Mouse (Mus musculus) MN1 (cell line): ENCODE measurements around the gene Phrf1.

Source experiments
- DNase-seq: peaks from one replicate; pipeline ENCODE4 v3.0.0-alpha.2; 2016; ENCODE audit warnings: low spot score

The Phrf1 gene

DNA sequence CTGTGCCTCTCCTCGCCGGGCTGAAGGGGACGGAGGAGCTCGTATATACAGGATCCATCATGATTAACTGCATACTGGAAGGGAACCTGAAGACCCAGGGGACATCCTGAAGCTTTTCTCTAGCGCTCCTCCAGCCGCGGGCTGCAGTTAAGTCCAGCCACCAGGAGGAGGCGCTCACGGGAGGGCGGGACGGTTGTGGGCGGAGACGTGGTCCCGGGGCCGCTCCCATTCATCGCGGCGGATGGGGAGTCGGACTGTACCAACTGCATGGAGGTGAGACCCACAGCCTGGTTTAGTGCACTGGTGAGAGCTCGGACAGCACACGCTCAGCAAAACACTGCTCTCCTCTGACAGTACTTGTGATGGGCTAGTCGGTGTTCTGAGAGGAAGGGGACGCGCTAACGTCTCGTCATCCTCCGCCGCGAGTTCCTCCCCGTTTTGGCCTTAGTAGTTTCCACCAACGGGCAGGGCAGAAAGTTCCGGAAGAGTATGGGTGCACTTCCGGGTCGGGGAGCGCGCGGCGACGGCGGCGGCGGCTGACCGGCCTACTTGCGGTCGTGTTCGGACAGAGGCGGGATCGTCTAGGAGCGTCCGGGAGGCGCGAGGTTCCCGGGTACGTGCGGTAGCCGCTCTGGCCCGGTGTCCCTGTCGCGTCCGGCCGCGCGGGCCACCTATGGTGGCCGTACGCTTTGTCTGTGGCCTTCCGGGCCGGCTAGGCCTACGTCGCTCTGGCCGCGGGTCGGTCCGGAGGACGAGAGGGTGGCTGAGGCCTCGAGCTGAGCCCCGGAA lies at the start of gene Phrf1:
Phrf1 (plus strand) TSS at position 506 of the 789 bp plus-strand sequence.
- DNase-seq: peak; percentile 94

DNA sequence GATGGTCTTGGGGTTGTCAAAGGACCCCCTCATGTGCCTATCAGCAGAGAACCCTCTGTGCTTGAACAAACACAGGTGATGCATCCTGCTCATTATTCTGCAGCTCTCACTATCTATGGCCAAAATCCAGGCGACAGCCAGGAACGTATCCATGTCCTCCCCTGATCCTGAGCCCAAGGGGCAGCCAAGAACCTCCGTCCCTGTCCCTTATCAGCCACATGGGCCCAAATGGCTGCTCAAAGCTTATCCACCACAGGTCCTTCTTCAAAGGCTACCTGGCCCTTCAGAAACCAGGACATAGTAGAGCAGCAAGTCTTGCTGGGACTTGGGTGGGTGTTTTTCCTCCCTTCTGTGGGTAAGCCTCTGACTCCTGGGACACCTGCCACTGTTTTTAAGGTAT lies 40.4 kb upstream of the Phrf1 start:
- DNase-seq: no peak

DNA sequence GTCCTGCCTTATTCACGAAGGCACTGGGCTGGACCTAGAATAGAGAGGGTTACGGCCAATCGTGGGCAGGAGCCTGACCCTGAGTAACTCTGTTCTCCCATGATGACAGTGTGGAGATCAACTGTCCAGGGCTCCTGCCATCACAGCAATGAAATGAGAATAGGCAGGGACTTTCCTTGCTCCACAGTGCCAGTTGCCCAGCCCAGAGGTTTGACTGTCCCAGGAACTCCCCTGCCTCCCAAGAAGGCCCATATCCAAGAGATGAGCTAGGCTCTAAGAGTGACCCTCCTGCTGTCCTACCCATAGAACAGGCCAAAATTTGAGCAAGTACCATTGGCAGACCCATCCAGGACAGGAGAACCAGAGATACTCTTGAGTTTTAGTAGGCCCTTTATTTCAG lies 39.9 kb upstream of the Phrf1 start:
- DNase-seq: no peak

DNA sequence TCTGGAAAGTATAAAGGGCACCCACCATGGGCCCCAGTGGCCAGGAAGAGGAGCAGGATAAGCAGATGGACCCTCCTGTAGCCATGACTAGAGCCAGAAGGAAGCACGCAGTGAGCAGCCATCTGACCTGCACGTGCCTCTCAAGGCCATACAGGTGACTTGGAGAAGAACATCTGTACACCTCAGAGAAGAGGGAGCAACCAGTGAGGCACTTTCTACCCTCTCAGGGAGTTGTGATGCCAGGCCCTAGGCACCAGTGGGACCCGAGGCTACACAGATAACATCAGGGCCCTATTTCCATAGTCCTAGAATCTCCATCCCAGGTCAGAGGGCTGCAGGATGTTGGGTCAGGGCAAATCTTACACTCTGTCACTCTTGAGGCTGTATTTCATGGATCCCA lies 38.4 kb upstream of the Phrf1 start:
- no peak for DNase-seq

DNA sequence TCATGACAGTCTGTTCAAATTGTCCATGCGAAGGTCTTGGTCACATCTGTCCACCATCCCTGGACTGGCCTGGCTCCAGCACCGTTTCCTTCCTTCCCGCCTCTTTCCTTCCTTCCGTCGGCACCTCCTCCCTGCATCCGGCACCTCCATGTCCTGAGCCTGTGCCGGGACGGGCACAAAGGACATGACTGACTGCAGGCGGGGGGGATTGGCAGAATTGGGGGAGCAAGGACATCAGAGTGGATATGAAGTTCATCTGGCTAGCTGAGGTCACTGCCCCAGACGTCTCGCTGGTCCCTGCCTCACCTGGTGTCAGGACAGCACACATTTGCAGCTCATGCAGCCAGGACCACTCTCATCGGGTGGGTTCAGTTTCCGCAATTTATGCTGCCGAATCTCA lies 37.5 kb upstream of the Phrf1 start:
- DNase-seq: no peak

DNA sequence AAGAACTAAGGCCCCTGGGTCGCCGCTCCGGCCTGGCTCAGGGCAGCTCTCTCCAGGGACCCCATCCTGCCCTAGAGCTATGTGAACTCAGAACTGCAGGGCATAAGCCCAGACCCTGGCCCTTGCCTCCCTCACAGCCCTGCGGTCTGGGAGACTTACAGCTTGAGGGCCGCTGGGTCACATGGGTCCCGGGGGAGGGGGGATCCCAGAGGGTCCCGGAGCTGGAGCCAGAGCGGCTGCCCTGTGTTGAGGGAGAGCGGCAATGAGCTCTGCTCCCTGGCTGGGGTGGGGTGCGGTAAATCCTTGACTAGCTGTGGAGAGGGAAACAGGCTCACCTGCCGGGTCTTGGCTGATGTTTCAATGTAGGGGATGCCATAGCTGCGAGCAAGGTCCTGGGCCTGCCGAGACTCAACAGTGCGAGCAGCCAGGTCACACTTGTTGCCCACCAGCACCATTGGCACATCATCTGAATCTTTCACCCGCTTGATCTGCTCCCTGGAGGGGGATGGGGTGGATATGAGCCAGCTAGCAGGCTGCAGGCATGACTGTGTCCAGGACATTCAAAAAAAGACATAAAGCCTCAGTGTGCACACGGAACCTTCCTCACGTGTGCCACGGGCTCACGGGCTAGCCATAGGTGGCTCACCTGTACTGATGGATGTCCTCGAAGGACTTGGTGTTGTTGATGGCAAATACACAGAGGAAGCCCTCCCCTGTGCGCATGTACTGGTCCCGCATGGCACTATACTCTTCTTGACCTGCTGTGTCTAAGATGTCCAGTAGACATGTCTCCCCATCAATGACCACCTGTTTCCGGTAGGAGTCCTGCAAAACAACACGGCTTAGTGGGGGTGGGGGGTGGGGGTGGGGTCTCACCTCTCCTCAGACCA lies 36.5 kb upstream of the Phrf1 start:
- DNase-seq: no peak

DNA sequence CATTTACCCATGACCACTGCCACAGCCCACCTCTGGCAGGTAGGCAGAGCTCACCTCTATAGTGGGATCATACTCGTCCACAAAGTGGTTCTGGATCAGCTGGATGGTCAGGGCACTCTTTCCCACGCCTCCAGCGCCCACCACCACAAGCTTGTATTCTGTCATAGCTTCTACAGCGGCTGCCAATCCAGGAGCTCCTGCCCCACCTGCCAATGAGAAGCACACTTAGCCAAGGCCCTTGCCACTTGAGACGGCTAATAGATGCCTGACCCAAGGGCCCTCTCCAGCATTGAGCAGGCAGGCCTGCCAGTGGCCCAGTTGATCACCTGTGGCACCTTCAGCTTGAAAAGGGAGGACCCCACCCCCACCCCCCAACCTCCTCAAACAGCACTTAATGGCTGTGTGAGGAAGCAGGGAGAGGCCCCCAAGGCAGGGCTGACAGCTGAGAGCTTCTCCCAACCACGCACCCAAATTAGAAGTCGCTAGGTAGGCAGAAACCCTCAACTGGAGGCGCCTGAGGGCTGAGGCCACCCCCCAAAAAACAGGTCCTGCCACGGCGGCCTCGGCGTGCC lies 35.7 kb upstream of the Phrf1 start:
- DNase-seq: no peak

DNA sequence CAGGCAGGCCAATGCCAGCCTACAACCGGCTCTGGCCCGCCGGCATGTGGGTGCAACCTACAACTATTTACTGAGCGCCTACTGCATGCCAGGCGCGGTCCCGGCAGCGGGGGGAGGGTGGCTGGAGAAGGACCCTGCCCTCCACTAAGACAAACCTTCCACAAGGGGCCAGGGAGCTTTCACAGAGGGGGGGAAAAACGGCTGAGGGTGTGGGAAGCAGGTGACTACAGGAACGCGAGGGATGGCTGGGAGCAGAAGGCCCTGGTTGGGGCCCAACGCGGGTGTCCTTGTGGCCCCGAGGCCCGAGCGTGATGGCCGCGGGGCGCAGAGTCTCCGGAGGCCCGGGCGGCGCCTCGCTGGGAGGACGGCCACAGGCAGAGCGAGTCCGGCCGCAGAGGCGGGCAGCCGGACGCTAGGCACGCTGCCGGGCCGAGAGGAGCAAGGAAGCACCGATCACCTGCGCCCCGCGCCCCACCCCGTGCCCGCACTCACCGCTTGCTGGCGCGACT lies 35.2 kb upstream of the Phrf1 start:
- DNase-seq: peak; percentile 66

DNA sequence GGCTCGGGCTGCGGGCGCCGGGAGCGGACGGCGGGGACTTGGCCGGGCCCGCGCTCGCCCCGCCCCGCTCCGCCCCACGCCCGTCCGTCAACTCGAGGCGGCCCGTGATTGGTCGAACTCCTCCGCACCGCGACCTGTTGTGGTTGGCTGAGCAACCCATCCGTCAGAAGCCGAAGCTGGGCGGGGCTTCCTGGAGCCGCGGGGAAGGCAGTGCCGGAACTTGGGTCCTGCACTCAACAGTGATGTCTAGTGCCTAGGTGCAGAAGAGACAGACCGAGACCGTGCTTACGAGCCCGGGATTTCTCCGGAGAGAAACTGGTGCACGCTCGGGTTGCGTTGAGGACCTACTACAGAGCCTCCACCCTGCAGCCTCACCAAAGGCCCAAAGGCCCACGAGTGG lies 34.6 kb upstream of the Phrf1 start, which contains the start of the genes Hras and Lrrc56:
Hras (minus strand) TSS at position 58 of the 400 bp plus-strand sequence.
Lrrc56 (plus strand) TSS at position 210 of the 400 bp plus-strand sequence.
- DNase-seq: peak; percentile 98

DNA sequence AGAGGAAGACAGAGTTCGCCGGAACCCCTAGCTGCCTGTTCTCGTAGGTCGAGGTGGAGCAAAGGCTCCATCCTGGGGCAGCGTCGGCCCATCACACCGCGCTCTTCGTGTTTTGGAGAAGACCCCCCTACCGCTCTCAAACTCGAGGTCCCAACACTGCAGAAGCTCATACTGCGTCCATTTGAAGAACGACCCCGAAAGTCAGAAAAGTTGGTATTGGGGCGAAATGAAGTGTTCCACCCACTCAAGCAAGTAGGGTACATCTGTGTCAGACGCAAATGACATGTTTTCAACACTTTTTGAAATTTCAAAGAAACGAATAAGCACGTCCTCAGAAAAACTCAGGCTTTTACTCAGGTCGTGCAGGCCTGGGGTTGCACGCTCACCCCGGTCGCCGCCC lies 34.2 kb upstream of the Phrf1 start:
- no peak for DNase-seq

DNA sequence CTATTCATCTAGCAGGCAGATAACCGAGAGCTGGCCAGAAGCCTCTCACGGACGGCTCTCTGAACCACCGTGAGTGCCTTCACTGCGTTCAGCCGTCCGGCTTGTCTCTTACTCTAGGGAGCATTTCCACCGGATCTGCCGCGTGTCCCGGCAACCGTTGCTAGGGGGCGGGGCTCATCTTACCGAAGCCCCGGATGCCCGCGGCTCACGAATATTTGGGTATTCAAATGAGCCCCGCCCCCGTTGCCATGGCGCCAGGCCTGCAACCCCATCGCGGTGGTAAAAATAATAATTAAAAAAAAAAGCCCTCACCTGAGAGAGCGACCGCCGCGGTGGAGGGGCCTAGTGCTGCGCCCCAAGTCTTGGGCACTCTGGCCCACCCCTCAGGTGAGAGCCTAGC lies 33.8 kb upstream of the Phrf1 start:
- DNase-seq: peak; percentile 91

DNA sequence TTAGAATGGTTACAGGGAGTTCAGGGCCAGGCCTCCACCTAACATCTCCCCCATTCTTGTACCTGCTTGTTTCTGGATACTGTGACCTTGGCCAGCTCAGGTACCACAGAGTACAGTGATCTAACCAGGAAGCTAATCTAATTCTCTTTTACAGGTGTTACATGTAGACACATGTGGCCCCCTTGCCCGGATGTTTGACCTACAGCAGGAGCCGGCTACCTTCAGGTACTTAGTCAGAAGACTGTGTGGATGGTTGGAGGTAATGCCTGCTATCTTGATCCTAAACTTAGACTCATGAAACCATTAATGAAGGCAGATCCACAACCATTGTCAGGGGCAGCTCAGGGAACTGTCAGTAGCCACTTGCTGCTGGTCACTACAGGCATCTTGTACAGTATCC lies 32.8 kb upstream of the Phrf1 start:
- no peak for DNase-seq

DNA sequence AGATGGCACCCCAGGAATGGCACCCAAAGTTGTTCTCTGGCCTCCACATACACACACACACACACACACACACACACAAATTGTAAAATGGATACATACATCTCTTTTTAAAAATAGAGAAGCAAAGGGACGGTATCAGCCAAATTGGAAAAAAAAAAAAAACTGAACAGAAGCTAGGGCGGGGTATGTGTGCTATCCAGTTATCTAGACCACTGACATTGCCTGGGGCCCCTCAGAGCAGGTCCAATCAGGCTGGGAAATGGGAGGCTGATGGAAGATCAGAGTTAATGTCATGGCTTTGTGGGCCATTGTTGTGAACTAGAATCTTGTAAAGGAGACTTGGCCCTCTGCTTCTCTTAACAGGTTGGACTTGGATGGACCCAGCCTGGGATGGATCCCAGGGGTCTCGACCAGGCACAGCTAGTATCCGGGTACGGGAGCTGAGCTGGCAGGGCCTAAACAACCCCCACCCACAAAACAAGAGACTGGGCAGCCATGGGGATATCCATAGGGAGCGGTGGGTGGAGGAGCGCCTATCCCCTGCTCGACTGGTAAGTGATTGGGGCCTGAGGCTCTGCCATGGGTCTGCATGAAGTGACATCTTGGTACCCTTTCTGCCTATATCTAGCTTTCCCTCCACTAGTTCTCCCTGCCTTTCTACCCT lies 31.8 kb upstream of the Phrf1 start:
- DNase-seq: no peak

DNA sequence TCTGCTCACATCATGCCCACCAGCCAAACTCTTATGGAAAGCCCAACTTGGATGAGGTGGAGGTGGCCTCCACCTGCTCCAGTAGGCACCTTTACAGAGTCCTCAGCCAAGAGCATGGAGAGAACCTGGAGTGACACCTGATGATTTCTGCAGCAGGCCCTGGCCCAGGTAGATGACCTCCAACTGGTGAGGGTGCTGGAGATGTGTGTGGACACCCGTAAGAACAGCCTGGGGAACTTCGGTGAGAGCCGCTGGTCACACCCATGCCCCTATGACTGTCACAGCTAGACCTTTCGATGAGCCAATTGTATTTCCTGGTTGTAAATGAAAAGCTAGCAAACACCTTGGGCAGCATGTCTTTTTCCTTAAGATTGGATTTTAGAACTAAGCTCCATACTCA lies 30.5 kb upstream of the Phrf1 start:
- DNase-seq: no peak

DNA sequence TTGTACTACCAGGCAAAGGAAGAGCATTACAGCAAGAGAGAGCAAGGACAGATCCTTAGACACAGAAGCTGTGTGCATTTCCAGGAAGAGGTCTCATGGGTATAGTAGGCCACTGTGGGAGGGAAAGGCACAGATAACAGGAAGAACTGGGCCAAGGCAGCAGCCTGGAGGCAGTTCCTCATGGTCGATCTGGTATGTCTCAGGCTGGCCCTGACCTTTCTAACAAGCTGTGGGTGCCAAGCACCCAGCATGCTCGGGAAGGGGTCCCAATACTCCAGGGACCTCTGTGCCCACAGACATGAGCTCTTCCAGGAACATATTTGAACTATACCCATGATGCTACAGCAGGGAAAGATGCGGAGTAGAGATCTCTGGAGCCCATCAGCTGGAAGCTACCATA lies 24.0 kb upstream of the Phrf1 start:
- DNase-seq: no peak

DNA sequence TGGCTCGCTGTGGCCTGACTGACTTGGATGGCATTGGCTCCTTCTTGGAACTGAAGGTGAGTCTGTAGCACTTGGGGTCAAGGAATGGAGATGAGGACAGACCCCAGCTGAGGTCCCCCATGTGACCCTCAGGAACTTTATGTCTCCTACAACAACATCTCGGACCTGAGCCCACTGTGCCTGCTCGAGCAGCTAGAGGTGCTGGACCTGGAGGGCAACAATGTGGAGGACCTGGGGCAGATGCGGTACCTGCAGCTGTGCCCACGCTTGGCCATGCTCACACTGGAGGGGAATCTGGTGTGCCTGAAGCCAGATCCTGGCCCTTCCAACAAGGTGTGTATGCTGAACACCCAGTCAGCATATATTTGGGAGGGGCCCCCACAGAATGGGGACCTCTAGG lies 23.1 kb upstream of the Phrf1 start:
- DNase-seq: no peak

DNA sequence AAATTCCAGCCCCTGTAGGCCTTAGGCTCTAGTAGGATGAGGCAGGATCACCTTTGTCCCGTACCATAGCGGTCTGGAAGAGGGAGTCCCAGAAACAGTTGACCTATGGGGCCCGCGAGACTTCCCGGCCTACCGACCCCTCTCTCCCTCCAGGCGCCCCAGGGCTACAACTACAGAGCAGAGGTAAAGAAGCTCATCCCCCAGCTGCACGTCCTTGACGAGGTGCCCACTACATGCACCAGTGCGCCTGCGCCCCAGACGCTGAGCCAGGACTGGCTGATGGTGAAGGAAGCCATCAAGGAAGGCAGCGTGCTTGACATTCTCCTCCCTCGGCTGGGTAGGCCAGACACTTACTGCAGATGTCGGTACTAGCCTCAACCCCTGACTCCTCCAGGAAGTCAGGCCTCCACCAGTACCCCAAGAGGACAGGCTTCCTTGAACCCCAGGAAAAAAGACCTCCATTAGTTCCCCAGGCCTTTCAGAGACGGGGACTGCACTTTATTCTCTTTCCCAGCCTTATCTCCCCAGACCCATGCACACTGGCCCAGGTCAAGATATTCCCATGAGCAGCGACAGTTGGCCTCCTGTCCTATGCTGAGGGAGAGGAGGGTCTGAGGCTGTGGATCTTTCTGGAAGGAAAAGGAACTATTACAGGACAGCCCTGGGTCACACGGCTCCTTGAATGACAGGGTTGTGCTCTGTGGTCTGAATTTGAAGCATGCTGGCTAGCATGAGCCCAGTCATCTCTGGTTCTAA lies 22.2 kb upstream of the Phrf1 start:
- no peak for DNase-seq

DNA sequence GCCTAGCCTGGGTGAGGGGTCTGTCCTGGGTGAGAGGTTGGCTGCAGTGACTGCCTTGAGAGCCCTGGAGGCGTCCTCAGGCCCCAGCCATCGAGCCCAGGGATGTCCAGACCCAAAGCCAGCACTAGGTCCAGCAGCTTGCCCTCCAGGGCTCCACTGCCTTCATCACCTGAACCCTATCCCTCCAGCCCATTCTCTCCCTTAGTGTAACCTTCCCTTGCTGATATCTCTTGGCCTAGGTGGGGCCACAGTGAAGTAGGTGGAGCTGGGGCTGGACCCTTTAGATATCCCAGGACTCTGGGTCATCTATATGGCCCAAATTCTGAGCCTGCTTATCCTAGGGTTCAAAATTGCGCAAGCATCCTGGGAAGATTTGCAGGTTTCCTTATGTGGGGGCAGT lies 19.1 kb upstream of the Phrf1 start:
- DNase-seq: no peak

DNA sequence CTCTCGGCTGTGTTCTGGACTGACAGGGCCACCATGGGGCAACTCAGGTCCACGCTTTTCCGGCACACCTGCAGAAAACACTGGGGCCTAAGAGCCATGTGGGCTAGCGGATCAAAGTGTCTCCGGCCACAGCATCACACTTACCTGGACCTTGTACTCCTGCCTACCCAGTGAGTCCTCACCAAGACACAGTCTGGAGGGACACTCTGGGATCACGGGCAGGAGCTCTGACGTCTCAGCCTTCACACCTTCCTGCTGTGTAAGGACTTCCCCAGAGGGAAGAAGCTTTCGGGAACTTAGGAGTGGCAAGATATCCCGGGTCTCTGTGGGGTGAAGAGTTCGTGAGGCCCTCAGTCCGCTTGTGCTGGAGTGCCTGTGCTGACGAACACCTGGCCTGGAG lies 18.4 kb upstream of the Phrf1 start:
- no peak for DNase-seq

DNA sequence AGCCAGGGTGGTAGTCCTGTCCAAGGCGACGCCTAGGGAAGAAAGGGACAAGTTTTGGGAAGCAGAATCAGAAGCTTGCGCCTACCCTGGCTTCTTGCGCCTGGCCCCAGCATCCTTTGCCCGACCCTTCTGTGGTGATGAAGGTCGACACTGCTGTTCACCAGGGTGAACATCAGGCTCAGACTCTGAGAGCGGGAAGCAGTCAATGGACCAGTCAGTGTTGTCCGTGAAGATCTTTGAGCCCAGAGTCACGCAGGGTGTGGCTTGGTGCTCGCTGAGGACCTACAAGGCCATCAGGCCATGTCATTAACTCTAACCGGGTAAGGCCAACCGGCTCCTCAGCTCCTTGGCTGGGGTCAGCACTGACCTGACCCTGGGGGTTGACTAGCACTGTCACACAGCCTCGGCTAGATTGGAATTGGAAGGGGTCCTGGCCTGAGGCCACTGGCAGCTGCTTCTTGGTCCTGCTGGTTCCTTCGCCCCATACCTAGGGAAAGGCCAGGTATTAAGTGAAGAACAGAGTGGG lies 17.9 kb upstream of the Phrf1 start:
- no peak for DNase-seq

DNA sequence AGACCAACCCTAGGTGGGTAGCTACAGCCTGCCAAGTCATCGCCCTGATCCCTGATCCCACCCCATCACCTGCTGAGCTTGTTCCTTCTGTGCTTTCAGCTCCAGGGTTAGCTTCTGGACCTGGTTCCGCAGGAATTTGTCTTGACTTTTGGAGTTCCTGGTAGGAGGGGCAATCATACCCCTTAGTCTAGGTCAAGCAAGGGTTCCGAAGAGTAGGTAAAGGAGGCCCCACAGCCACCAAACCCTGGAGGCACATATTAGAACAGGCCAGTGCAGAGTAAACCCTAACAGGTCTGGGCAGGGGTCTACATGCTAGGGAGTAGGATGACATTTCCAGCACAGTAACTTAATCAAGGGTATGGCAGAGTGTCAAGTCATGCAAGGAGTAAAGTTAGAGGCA lies 15.5 kb upstream of the Phrf1 start:
- no peak for DNase-seq
